Mouse (Mus musculus): ENCODE data around the gene Thbs1.
A peak's percentile ranks its signal among the peaks of the same experiment; 100 is the strongest.

DNA sequence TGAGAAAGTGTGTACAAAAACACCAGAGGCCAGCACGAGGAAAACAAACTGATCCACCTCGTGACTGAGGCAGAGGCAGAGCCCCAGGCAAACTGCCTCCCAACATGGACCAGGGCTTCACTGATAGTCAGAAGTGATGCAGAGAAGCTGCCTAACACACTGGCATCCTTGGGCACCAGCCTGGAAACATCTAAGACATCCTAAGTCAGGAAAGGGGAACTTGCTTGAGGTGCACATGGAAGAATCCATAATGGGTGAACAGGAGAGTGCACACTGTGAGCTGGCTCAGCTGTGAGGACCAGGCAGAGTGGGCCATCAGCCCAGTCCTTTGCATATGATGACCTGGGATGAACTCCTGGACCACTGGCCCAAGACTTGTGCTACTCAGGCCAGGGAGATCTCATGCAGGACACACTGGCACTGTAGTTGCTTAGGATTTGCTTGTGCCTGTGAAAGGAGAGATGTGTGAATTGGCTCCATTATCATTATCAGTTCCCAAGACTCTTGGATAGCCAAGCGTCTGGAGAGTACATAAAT, 5.1 kb downstream of the Thbs1 start:
- TF ChIP-seq CTCF (IDR thresholded peaks at IDR 0.05; ENCODE audit: borderline replicate concordance, insufficient read depth, low read length) (no peak), POLR2A (IDR thresholded peaks at IDR 0.05; ENCODE audit: low read depth, low read length) (peak; percentile 86)
